Mouse (Mus musculus) bone marrow macrophage, adult 2 months (primary cell): ENCODE measurements at regions not wholly inside any gene's neighbourhood (a gene's known extent, or its start where the extent isn't known, plus 50 kb on each side); places are given as distances from the start of the nearest gene placed in this dataset.

Experiments used
- H3K27ac ChIP-seq: 2 replicates; pipeline ENCODE4 v1.5.1; 2012; ENCODE audit warnings: low read depth, low read length; ENCODE audit not compliant: insufficient read depth
- H3K4me1 ChIP-seq: 2 replicates; pipeline ENCODE4 v1.6.1; 2012; ENCODE audit warnings: low read length; ENCODE audit not compliant: control insufficient read depth, insufficient read depth
- H3K4me3 ChIP-seq: 2 replicates; pipeline ENCODE4 v1.5.1; 2012; ENCODE audit warnings: mild to moderate bottlenecking, low read length, moderate library complexity; ENCODE audit not compliant: insufficient read depth
- CTCF ChIP-seq: IDR thresholded peaks from 2 replicates; pipeline ENCODE4 v1.5.1; 2012; ENCODE audit warnings: low read depth, mild to moderate bottlenecking, low read length, moderate library complexity
- POLR2A ChIP-seq: IDR thresholded peaks from 2 replicates; pipeline ENCODE4 v1.6.1; 2012; ENCODE audit warnings: mild to moderate bottlenecking, low read depth, low read length, borderline replicate concordance

- Histone ChIP-seq H3K4me1 (peaks cover 2% of the 10 kb centered on the region; the same call in 1 of the 2 replicates), H3K27ac (no peak overlapping the region), H3K4me3 (no peak overlapping the region)
- TF ChIP-seq CTCF (no peak), POLR2A (no peak)
Observed at GRCm38 (mm10) chr2:50951027-50951426, 197.9 kb downstream of the Rnd3 start.

DNA sequence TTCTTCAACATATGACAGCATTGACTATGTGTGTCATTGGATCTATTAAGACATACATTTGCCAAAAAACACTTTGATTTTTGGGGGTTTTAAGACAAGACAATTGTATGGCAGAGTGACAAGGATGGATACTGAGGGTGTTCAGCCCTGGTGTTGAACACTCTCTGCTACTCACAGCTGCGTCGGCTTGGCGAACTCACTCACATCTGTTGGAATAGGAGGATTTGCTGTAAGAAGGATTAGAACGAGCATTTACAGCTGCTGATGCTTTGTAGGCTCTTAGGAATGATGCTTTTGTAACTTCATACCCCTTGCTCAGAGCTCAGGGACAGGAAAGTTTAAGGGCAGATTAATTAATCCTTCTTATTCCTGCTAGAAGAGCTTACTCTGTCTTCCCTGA, 199.2 kb downstream of the Rnd3 start:
- H3K4me3 ChIP-seq, result no peak overlapping the region
- peaks cover 2% of the 10 kb centered on the region; the same call in 1 of the 2 replicates for H3K4me1 ChIP-seq
- TF ChIP-seq POLR2A (no peak), CTCF (no peak)
- H3K27ac ChIP-seq, result no peak overlapping the region

DNA sequence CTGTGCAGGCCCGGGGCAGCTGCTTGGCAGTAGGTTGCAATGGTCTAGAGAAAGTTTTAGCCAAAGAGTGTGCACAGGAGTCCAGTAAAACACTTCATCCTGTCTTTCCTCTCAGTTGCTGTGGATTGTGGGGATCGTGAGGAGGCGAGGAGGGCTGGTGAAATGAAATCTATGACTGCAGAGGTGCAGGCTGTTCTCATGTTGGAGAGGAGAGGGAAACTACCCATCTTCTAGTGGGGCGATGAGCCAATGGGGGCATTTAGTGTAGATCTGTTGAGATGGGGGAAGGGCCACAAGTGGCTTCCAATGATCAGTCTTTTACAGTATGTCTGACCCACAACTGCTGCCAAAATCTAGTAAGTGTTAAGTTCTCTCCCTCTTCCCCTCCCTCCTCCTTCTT, 203.4 kb downstream of the Rnd3 start:
- TF ChIP-seq CTCF (no peak), POLR2A (no peak)
- no peak overlapping the region for H3K27ac ChIP-seq
- H3K4me3 ChIP-seq, result no peak overlapping the region
- H3K4me1 ChIP-seq, result peaks cover 8% of the 10 kb centered on the region

DNA sequence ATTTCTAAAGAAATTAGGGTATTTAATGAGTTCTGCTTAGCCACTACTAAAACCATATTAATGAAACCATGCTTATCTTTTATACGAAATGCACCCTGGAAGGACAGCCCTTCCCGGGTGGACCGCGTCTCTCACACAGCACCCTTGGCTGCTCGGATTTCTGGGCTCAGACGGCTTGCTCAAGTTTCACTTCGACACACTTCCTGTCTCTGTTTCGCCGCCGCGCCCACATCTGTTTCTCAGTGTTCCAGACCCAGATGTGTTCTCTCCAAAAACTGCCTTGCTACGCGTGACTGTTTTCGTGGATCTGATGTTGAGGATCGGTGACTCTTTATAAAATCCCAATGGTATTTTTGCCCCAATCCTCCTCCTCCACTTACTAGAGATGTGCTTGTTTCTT, 205.7 kb downstream of the Rnd3 start:
- Histone ChIP-seq H3K4me1 (peaks cover 8% of the 10 kb centered on the region), H3K27ac (no peak overlapping the region), H3K4me3 (no peak overlapping the region)
- TF ChIP-seq CTCF (no peak), POLR2A (no peak)

DNA sequence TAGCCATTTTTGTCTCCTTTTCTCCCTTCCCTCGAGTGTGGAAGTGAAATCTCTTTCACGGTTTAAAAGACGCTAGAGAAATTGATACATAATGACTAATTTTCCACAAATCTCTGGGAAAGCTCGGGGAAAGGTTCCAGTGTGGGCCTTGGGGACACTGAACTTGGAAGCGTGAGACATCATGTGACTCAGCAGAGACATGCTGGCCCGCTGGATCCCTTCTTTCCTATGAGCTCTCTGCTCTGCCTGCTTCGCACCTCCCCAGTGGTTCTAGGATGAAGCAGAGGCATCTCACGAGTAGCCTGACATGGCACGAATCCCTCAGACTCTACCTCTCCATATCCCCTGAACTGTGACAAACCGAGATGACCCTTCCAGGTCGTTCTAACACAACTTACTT, 206.2 kb downstream of the Rnd3 start:
- peaks cover 12% of the 10 kb centered on the region for H3K4me1 ChIP-seq
- no peak overlapping the region for H3K27ac ChIP-seq
- TF ChIP-seq POLR2A (no peak), CTCF (no peak)
- H3K4me3 ChIP-seq, result no peak overlapping the region

DNA sequence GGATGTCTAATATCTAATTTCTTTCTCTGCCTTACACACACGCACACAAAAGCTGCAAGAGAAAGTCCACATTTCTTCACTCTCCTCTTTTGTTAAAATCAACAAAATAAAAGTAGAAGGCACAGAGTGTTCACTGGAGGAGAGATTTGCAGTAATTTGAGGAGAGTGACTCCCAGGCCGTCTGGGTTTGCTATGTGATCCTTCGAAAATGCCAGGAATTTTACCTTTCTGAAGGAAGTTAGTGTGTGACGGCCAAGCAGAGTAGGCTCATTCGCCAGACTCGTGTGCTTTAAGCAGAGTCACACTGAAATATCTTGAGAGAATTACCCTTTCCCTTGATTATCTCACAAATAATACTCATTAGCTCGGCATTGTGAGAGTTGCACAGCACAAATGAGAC, 216.0 kb downstream of the Rnd3 start:
- TF ChIP-seq POLR2A, result no peak
- no peak for TF ChIP-seq CTCF
- Histone ChIP-seq H3K4me3 (no peak overlapping the region), H3K27ac (no peak overlapping the region), H3K4me1 (peaks cover 11% of the 10 kb centered on the region)

- Histone ChIP-seq H3K27ac (no peak overlapping the region), H3K4me3 (no peak overlapping the region), H3K4me1 (no peaks in the 10 kb centered on the region)
- TF ChIP-seq POLR2A (no peak), CTCF (no peak)
Observed at GRCm38 (mm10) chr2:50921002-50921401, 227.9 kb downstream of the Rnd3 start.

DNA sequence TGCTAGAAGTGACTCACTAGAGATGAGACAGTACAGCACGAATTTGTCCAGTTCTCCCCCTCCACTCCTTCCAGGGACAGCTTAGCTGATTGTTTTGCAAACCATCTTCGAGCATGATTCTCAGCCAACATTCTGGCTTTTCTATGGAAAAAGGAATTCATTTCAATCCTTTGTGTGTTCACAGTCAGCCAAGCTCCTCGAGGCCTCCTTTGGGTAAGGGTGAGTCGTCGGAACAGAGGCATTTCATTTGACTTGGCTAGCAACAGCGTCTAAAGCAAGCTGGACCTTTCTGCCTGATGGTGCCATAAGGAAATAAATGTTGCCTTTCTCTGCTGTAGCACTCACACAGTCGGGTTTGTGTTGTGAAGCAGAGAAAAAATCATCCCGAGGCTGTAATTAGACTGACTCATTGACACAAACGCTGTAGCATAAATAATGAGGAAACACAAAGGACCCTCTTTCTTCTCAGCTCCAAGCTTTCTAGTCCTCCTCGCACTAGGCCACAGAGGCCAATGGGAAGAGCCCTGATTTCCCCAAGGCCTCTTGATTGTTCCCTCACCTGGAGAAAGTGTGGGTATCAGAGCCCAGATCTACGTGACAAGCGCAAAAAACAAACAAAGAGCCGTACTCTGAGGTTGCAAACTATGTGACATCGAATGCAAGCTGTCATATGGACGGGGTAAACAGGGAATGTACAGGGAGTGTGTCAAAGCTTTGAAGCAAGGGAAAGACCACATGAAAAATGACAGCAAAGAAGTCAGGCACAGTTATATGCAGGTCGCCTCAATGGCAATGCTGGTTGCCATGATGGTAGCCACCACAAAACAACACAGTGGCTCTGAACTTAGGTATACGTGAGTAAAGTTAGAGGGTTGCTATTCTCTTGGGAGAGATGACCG, 232.3 kb downstream of the Rnd3 start:
- H3K27ac ChIP-seq, result no peak overlapping the region
- H3K4me1 ChIP-seq, result no peaks in the 10 kb centered on the region
- TF ChIP-seq CTCF (no peak), POLR2A (no peak)
- no peak overlapping the region for H3K4me3 ChIP-seq

DNA sequence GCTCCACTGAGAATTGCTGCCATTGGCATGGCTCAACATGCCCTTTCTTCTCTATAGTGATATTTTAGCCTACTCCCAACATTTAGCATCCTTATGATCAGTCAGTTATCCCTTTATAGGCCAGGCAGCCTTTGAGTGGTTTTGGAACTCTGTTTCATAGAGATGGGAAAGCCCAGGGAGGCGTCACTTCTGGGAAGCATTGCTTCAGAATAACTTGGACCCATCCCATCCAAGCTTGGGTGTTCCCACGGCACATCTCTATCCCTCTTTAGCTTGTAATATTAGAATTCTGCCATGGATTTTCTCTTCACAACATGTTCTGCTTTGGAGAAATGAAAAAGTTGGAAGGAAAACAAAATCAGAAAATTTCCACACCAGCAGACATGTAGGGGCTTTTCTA, 233.8 kb downstream of the Rnd3 start:
- H3K27ac ChIP-seq, result no peak overlapping the region
- no peaks in the 10 kb centered on the region for H3K4me1 ChIP-seq
- H3K4me3 ChIP-seq, result no peak overlapping the region
- TF ChIP-seq POLR2A (no peak), CTCF (no peak)

DNA sequence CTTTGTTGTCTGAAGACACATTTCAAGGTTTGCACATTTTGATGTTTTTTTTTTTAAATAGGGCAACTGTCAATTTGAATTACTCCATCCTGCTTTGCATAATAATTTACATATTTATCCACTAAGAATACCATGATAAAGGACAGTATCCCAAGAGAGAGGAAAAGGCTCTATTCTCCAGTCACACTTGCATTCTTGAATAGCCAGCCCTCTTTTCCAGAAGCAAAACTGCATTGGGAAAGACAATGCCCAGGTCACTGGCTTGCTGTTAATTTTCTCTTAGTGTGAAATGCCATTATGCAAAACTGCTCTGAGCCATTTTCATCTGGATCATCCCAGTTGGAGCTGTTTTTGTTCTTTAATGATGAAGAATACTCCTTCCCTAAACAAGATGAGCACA, 234.7 kb downstream of the Rnd3 start:
- Histone ChIP-seq H3K27ac (no peak overlapping the region), H3K4me1 (no peaks in the 10 kb centered on the region), H3K4me3 (no peak overlapping the region)
- TF ChIP-seq POLR2A (no peak), CTCF (no peak)
